Mouse (Mus musculus): ENCODE data around the gene Kirrel3. TPM values are rescaled to one million over a fixed set of nuclear protein-coding genes. Genes with fewer than 3 reads are reported as not detected.

The Kirrel3 gene
- total RNA-seq, 2 experiments from 2014 or later, result 59.8 to 62.6 TPM

GRCm38 (mm10) chr9:35038922-35039586 lies 553.4 kb downstream of the Kirrel3 start:
- no peak for DNase-seq (ENCODE audit: extremely low spot score in 1 of 2, low spot score in 2 of 2)
- no peak overlapping the region for H3K27ac ChIP-seq
- TF ChIP-seq CTCF (IDR thresholded peaks at IDR 0.05), result no peak
- H3K4me3 ChIP-seq, result no peak overlapping the region
- intact Hi-C loops (cut with DNase I), result no loop called here

- intact Hi-C loops (cut with DNase I), result loop anchor here (10.0 kb wide), 1 partner anchor 505 kb away; no protein-coding TSS in a partner anchor
- no peak for TF ChIP-seq CTCF (IDR thresholded peaks at IDR 0.05)
- DNase-seq (ENCODE audit: extremely low spot score in 1 of 2, low spot score in 2 of 2), result no peak
- Histone ChIP-seq H3K27ac (no peak overlapping the region), H3K4me3 (no peak overlapping the region)
These were observed 554.2 kb downstream of the Kirrel3 start for GRCm38 (mm10) chr9:35039846-35040245.

- no peak overlapping the region for H3K27ac ChIP-seq
- DNase-seq (ENCODE audit: extremely low spot score in 1 of 2, low spot score in 2 of 2), result no peak
- no peak for TF ChIP-seq CTCF (IDR thresholded peaks at IDR 0.05)
- intact Hi-C loops (cut with DNase I), result loop anchor here (10.0 kb wide), 1 partner anchor 503 kb away; no protein-coding TSS in a partner anchor
- H3K4me3 ChIP-seq, result no peak overlapping the region
These were observed 555.8 kb downstream of the Kirrel3 start for GRCm38 (mm10) chr9:35041493-35041892.

GRCm38 (mm10) chr9:35043619-35044018 lies 557.9 kb downstream of the Kirrel3 start:
- intact Hi-C loops (cut with DNase I), result loop anchor here (10.0 kb wide), 1 partner anchor 501 kb away; no protein-coding TSS in a partner anchor
- no peak for TF ChIP-seq CTCF (IDR thresholded peaks at IDR 0.05)
- no peak for DNase-seq (ENCODE audit: extremely low spot score in 1 of 2, low spot score in 2 of 2)
- no peak overlapping the region for H3K27ac ChIP-seq
- no peak overlapping the region for H3K4me3 ChIP-seq

- Histone ChIP-seq H3K27ac (no peak overlapping the region), H3K4me3 (no peak overlapping the region)
- no peak for TF ChIP-seq CTCF (IDR thresholded peaks at IDR 0.05)
- DNase-seq (ENCODE audit: extremely low spot score in 1 of 2, low spot score in 2 of 2), result no peak
- intact Hi-C loops (cut with DNase I), result loop anchor here (10.0 kb wide), 1 partner anchor 500 kb away; no protein-coding TSS in a partner anchor
These were observed 558.8 kb downstream of the Kirrel3 start for GRCm38 (mm10) chr9:35044458-35044857.

- no peak for TF ChIP-seq CTCF (IDR thresholded peaks at IDR 0.05)
- DNase-seq (ENCODE audit: extremely low spot score in 1 of 2, low spot score in 2 of 2), result no peak
- intact Hi-C loops (cut with DNase I), result loop anchor here (10.0 kb wide), 1 partner anchor 500 kb away; no protein-coding TSS in a partner anchor
- H3K4me3 ChIP-seq, result no peak overlapping the region
- no peak overlapping the region for H3K27ac ChIP-seq
These were observed 559.4 kb downstream of the Kirrel3 start for GRCm38 (mm10) chr9:35045031-35045531.

GRCm38 (mm10) chr9:35045756-35046155 lies 560.1 kb downstream of the Kirrel3 start:
- TF ChIP-seq CTCF (IDR thresholded peaks at IDR 0.05), result no peak
- intact Hi-C loops (cut with DNase I), result loop anchor here (10.0 kb wide), 1 partner anchor 499 kb away; no protein-coding TSS in a partner anchor
- H3K27ac ChIP-seq, result no peak overlapping the region
- peak in 1 of 2 experiments; percentile 13 for DNase-seq (ENCODE audit: extremely low spot score in 1 of 2, low spot score in 2 of 2)
- no peak overlapping the region for H3K4me3 ChIP-seq

GRCm38 (mm10) chr9:35048449-35048848 lies 562.8 kb downstream of the Kirrel3 start:
- Histone ChIP-seq H3K27ac (no peak overlapping the region), H3K4me3 (no peak overlapping the region)
- intact Hi-C loops (cut with DNase I), result loop anchor here (10.0 kb wide), 1 partner anchor 496 kb away; no protein-coding TSS in a partner anchor
- DNase-seq (ENCODE audit: extremely low spot score in 1 of 2, low spot score in 2 of 2), result no peak
- no peak for TF ChIP-seq CTCF (IDR thresholded peaks at IDR 0.05)

GRCm38 (mm10) chr9:35049891-35050527 lies 564.3 kb downstream of the Kirrel3 start:
- H3K27ac ChIP-seq, result no peak overlapping the region

GRCm38 (mm10) chr9:35050701-35051454 lies 565.2 kb downstream of the Kirrel3 start:
- no peak for TF ChIP-seq CTCF (IDR thresholded peaks at IDR 0.05)
- Histone ChIP-seq H3K27ac (no peak overlapping the region), H3K4me3 (no peak overlapping the region)
- DNase-seq (ENCODE audit: extremely low spot score in 1 of 2, low spot score in 2 of 2), result peak; percentile 4 to 7
- intact Hi-C loops (cut with DNase I), result no loop called here

More at GRCm38 (mm10) chr9:35049891-35050527, 564.3 kb downstream of the Kirrel3 start:
- intact Hi-C loops (cut with DNase I), result loop anchor here (10.0 kb wide), 1 partner anchor 495 kb away; no protein-coding TSS in a partner anchor
- TF ChIP-seq CTCF (IDR thresholded peaks at IDR 0.05), result no peak
- H3K4me3 ChIP-seq, result no peak overlapping the region
- peak in 1 of 2 experiments; percentile 3 for DNase-seq (ENCODE audit: extremely low spot score in 1 of 2, low spot score in 2 of 2)

- DNase-seq (ENCODE audit: extremely low spot score in 1 of 2, low spot score in 2 of 2), result peak in 1 of 2 experiments; percentile 5
- intact Hi-C loops (cut with DNase I), result no loop called here
- TF ChIP-seq CTCF (IDR thresholded peaks at IDR 0.05), result no peak
- Histone ChIP-seq H3K4me3 (no peak overlapping the region), H3K27ac (no peak overlapping the region)
These were observed 566.0 kb downstream of the Kirrel3 start for GRCm38 (mm10) chr9:35051666-35052065.

All from left cerebral cortex, adult 2 months (tissue).